Mouse (Mus musculus) neural tube, embryonic 14.5 days (tissue): Measurements from ENCODE around the gene Chrd. TPM values are rescaled to one million over a fixed set of nuclear protein-coding genes. Genes with fewer than 3 reads are reported as not detected.

Experiments used
- ATAC-seq: fragments of 200-750 bp; cut with Nextera tagmentation; 2 replicates; pipeline ENCODE4 v1.8.0; 2017; ENCODE audit warnings: low read depth, mild to moderate bottlenecking, moderate TSS enrichment, moderate library complexity
- H3K27ac ChIP-seq: fragments of 300-500 bp; sonication (generic); 2 replicates; pipeline ENCODE4 v1.5.1; 2014; ENCODE audit warnings: low read depth, mild to moderate bottlenecking, control low read depth, low read length, moderate library complexity, mixed read lengths
- H3K27me3 ChIP-seq: fragments of 300-500 bp; sonication (generic); 2 replicates; pipeline ENCODE4 v1.6.1; 2014; ENCODE audit warnings: low read length; ENCODE audit not compliant: control insufficient read depth, insufficient read depth
- H3K36me3 ChIP-seq: fragments of 300-500 bp; sonication (generic); 2 replicates; pipeline ENCODE4 v1.6.1; 2014; ENCODE audit warnings: low read length, mixed read lengths; ENCODE audit not compliant: control insufficient read depth, insufficient read depth
- H3K4me1 ChIP-seq: fragments of 300-500 bp; sonication (generic); 2 replicates; pipeline ENCODE4 v1.6.1; 2014; ENCODE audit warnings: low read length; ENCODE audit not compliant: control insufficient read depth, insufficient read depth
- H3K4me2 ChIP-seq: fragments of 300-500 bp; sonication (generic); 2 replicates; pipeline ENCODE4 v1.6.1; 2014; ENCODE audit warnings: mild to moderate bottlenecking, low read depth, low read length, control low read depth
- H3K4me3 ChIP-seq: fragments of 300-500 bp; sonication (generic); 2 replicates; pipeline ENCODE4 v1.5.1; 2014; ENCODE audit warnings: low read depth, low read length, control low read depth, mixed read lengths
- H3K9ac ChIP-seq: fragments of 300-500 bp; sonication (generic); replicated peaks from 2 replicates; pipeline ENCODE4 v1.6.1; 2014; ENCODE audit warnings: low read depth, mild to moderate bottlenecking, control low read depth, low read length, mixed read lengths
- H3K9me3 ChIP-seq: fragments of 300-500 bp; sonication (generic); 2 replicates; pipeline ENCODE4 v1.6.1; 2016; ENCODE audit warnings: low read length; ENCODE audit not compliant: control insufficient read depth
- WGBS: fragments of 180-500 bp; shearing (Covaris S2); extraction: QIAGEN DNeasy Blood & Tissue Kit; methylation state at CpG from one replicate; pipeline ENCODE4 v1.1.7; 2014; 5-methylcytosine and 5-hydroxymethylcytosine counted together
- polyA plus RNA-seq: library from polyadenylated mRNA; unstranded; fragments of >200 nt; fragmentation: Nextera tagmentation; extraction: Ambion mirVana; gene quantifications from 2 replicates; pipeline ENCODE4 v1.2.1, GENCODE M21; 2014

The Chrd gene
- polyA plus RNA-seq, 1 experiment from 2014 or later = 6.6 TPM

DNA sequence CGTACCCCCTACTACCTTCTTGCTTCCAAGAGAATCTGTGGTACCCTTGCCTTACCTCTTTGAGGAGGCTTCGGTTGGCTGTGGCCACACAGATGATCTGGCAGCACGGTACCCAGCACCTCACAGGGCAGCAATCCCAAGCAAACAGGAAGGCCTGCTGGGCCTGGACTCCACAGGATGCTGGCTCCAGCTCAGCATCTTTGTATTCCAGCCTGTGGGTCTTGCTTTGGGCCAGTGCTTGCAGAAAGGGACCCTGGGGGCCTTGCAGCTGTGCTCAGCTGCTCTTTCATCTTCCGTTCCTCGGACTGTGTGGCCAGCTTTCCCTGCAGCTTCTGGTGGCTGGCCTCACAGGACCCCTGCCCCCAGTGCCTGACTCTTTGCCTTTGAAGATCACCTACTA is 32.9 kb upstream of the Chrd start:
- Histone ChIP-seq H3K27ac (no peak overlapping the region), H3K27me3 (no peaks in the 10 kb centered on the region), H3K4me1 (peaks cover 30% of the 10 kb centered on the region), H3K4me3 (no peak overlapping the region), H3K36me3 (peaks cover 25% of the 10 kb centered on the region), H3K9ac (no peak overlapping the region), H3K4me2 (no peak overlapping the region), H3K9me3 (no peaks in the 10 kb centered on the region)
- WGBS = 40% methylated on average over 5 of the region's 5 CpGs
- no peak for ATAC-seq

DNA sequence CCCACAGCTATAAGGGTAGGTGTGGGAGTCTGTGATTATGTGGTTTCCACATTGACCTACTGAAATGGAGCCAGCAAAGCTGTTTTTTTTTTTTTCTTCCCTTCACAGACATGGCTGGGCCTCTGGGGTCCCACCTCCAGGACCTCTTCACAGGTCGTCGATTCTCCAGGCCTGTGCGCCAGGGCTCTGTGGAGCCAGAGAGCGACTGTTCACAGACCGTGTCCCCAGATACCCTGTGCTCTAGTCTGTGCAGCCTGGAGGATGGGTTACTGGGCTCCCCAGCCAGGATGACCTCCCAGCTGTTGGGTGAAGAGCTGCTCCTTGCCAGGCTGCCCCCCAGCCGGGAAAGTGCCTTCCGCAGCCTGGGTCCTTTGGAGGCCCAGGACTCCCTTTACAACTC is 31.6 kb upstream of the Chrd start:
- no peak for ATAC-seq
- Histone ChIP-seq H3K4me3 (no peak overlapping the region), H3K27me3 (no peaks in the 10 kb centered on the region), H3K4me1 (peaks cover 18% of the 10 kb centered on the region; the same call in 1 of the 2 replicates), H3K27ac (peak overlapping the region; percentile 48; the same call in 1 of the 2 replicates), H3K9me3 (no peaks in the 10 kb centered on the region), H3K9ac (no peak overlapping the region), H3K4me2 (no peak overlapping the region), H3K36me3 (peaks cover 25% of the 10 kb centered on the region)
- WGBS = 41% methylated on average over 7 of the region's 7 CpGs

DNA sequence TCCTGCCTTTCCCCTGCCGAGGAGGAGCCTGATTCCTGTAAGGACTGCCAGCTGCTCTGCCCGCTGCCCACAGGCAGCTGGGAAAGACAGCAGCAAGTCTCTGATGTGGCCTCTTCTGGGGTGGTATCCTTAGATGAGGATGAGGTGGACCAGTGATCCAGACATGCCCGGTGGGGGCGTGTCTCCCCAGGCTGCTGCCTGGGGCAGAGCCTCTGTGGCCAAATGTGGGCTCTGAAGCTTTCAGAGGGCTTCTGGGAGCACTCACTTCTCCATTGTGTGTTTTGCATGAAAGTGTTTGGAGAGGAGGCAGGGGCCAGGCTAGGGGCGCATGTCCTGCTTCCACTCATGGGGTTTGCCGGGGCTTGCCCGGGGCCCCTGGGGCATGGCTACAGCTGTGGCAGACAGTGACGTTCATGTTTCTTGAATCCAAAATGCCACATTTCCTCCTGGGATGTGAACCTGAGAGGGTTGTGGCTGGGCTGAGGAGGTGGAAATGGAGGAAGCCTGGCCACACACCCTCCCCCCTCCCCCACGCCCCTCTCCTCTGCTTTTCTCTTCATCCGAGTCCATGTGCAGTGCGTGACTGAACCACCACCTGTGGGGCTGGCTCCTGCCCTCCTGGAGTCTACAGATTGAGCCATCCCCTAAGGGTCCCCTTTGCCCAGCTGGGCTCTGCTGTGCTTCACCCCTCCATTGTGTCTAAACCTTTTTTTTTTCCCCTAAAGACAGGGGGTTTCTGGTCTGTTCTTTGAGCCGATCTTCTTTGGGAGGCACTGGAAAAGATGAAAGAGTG is 31.0 kb upstream of the Chrd start:
- Histone ChIP-seq H3K4me3 (no peak overlapping the region), H3K27ac (peak overlapping the region; percentile 57), H3K9me3 (no peaks in the 10 kb centered on the region), H3K4me1 (peaks cover 14% of the 10 kb centered on the region; the same call in 1 of the 2 replicates), H3K36me3 (peaks cover 28% of the 10 kb centered on the region), H3K4me2 (no peak overlapping the region), H3K9ac (0 out of 2 replicates have a peak overlapping the region, but pooled peaks have one; percentile 0), H3K27me3 (no peaks in the 10 kb centered on the region)
- WGBS = 17% methylated on average over 11 of the region's 12 CpGs
- ATAC-seq = 0 out of 2 replicates have a peak, but pooled peaks have one; percentile 22

DNA sequence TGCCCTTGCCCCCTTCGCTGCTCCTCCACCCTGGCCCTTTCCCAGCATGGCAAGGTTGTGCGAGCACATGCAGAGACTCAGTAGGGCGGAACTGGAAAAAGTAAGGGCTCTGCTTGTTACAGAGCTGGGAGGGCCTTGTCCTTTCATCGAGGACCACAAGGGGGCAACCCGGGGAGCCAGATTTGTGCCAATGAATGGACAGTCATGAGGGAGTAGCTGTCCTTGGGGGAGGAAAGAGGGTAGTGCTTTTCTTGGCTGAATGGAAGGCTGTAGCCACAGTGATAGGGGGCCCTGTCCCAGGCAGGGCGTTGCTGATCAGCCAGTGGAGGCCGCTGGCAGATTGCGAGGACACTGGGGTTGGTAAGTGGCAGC is 30.4 kb upstream of the Chrd start:
- peak; percentile 79 for ATAC-seq
- Histone ChIP-seq H3K4me1 (peaks cover 14% of the 10 kb centered on the region; the same call in 1 of the 2 replicates), H3K9me3 (no peaks in the 10 kb centered on the region), H3K9ac (no peak overlapping the region), H3K27ac (peak overlapping the region; percentile 57; the same call in 1 of the 2 replicates), H3K4me3 (no peak overlapping the region), H3K36me3 (peaks cover 32% of the 10 kb centered on the region), H3K4me2 (no peak overlapping the region), H3K27me3 (no peaks in the 10 kb centered on the region)
- 7% methylated on average over 8 of the region's 8 CpGs for WGBS

DNA sequence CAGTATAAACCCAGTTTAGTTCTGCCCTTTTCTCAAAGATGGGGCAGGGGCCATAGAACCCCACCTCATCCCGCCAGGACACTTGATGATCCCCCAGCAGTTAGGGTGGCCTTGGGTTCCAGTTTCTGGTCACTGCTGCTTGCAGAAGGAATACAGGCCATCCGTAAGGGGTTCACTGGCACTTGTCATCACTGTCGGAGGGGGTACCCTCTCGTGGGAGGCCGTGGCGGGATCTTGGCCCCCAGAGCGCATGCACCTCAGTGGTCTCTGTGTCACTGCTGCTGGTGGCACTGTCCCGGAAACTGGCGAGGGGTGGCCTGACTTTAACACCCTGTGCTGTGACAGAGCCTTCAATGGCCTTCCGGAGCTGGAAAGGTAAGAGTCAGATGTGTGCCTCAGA is 29.9 kb upstream of the Chrd start:
- WGBS = 95% methylated on average over 10 of the region's 10 CpGs
- Histone ChIP-seq H3K27me3 (no peaks in the 10 kb centered on the region), H3K4me1 (peaks cover 14% of the 10 kb centered on the region; the same call in 1 of the 2 replicates), H3K36me3 (peaks cover 37% of the 10 kb centered on the region), H3K27ac (no peak overlapping the region), H3K4me2 (no peak overlapping the region), H3K9me3 (no peaks in the 10 kb centered on the region), H3K9ac (no peak overlapping the region), H3K4me3 (no peak overlapping the region)
- ATAC-seq = no peak

DNA sequence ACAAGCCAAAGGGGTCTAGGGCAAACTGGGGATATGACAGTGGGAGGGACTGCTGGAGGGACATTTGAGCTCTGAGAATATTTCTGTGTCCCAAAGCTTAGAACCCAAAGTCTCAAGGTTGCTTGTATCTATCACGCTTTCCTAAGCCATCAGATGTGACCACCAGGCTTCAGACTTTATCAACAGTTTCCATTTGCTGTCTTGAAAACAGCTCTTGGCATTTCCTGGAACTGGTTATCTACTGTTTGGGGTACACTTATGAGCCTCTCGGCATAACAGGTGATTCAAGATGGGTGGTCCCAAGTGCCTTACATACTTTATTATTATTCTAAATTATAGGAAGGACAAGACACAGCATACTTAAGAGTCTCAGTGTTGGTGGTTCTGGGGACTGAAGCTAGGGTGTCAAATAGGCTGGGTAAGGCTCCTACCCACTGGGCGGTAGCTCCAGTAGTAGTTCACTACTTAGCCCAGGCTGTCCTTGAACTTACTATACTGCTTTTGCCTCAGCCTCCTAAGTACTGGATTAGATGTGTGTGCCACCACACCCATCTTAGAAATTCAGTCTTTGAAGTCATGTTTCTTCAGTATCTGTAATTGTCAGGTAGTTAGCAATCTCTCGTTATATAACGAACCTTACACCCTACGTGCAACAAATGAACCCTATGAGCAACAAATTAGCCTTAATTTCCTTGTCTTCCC is 29.1 kb upstream of the Chrd start:
- Histone ChIP-seq H3K9ac (no peak overlapping the region), H3K27me3 (no peaks in the 10 kb centered on the region), H3K4me1 (peaks cover 14% of the 10 kb centered on the region; the same call in 1 of the 2 replicates), H3K36me3 (peaks cover 36% of the 10 kb centered on the region), H3K4me3 (no peak overlapping the region), H3K27ac (no peak overlapping the region), H3K4me2 (no peak overlapping the region), H3K9me3 (no peaks in the 10 kb centered on the region)
- ATAC-seq = no peak
- WGBS = 97% methylated on average over 6 of the region's 6 CpGs

DNA sequence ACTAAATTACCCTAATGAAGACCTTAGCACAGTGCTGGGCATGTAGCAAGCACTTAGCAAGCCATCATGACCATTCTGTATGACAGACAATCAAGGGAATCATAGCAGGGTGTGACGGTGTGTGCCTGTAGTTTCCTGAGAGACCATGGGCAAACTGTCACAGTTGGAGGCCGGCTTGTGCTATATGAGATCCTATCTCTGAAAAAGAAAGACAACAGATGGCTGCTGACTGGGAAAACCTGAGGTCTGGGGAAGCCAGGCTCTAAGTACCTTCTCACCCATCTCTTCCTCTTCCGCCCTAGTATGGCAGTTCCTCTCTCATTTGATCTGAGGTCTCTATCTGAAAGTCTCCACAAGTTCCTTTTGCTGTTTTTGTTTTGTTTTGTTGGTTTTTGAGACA is 27.1 kb upstream of the Chrd start:
- Histone ChIP-seq H3K4me2 (no peak overlapping the region), H3K27ac (no peak overlapping the region), H3K36me3 (peaks cover 27% of the 10 kb centered on the region), H3K27me3 (no peaks in the 10 kb centered on the region), H3K4me3 (no peak overlapping the region), H3K9me3 (no peaks in the 10 kb centered on the region), H3K4me1 (peaks cover 14% of the 10 kb centered on the region; the same call in 1 of the 2 replicates), H3K9ac (no peak overlapping the region)
- no peak for ATAC-seq
- WGBS = 88% methylated on average over 3 of the region's 3 CpGs

DNA sequence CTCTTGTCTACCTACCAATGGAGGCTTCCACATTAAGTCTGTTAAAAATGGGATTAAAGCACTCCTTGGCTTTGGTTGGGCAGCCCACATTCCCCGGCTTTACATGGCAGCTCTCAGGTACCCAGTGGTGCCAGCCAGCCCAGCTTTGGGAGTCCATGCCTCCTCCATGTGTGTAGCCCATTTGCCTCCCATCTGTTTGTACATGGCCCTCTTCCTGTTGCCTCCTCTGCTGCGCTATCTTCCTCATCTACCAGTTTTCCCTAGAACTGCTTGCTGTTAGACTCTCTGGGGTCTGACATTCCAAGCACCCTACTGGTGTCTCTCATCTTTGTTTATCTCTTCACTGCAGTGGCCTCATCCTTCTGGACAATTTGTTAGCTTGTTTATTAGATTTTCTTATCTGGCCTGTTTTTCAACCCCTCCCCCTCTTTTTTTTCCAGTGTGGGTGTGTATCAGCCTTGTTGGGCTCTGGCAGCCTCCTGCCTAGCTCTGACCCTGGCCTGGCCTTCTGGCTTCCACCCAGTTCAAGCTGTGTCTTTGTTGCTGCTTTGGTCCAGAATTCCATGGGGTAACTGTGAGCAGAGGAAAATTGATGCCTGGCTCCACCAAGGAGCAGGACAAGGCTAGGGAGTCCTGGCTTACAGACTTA is 26.4 kb upstream of the Chrd start:
- WGBS = 90% methylated on average over 2 of the region's 2 CpGs
- H3K36me3 ChIP-seq = peaks cover 30% of the 10 kb centered on the region
- ATAC-seq = no peak

More for the DNA sequence above, 26.4 kb upstream of the Chrd start:
- no peak overlapping the region for H3K4me3 ChIP-seq
- H3K4me1 ChIP-seq = peaks cover 12% of the 10 kb centered on the region; the same call in 1 of the 2 replicates
- H3K4me2 ChIP-seq = no peak overlapping the region
- no peaks in the 10 kb centered on the region for H3K9me3 ChIP-seq
- H3K27me3 ChIP-seq = no peaks in the 10 kb centered on the region
- no peak overlapping the region for H3K9ac ChIP-seq
- no peak overlapping the region for H3K27ac ChIP-seq
